Mouse (Mus musculus) c-Kit-positive CD71-negative TER-119-negative erythroid progenitor cells, embryonic 14.5 days (primary cell): ENCODE data around the gene Lrrc71.
A peak's percentile ranks its signal among the peaks of the same experiment; 100 is the strongest.

Source experiments
- DNase-seq: peaks from one replicate; pipeline ENCODE4 v3.0.0-alpha.2; 2013; ENCODE audit warnings: low read depth

Lrrc71 gene

DNA sequence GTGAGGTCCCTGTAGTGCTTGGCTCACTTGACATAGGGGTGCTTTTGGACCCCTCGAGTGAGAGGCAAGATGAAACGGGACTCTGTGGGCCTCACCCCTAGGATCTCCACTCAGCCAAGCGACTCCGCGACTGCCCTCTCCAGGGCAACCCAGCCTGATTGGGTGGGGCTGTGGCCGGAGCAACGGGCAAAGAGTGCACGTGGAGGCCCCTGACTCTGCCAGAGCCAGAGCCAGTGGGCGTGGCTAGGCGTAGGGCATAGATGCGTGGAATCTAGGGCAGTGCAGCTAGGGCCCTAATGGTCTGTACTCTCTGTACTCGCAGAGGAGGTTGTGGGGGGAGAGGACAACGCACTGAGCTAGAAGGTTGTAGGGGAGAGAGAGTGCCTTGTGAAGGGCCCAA is at the start of gene Lrrc71:
Gene Lrrc71, minus strand, starts transcription at position 195 of the 400 bp plus-strand sequence.
- no peak for DNase-seq

DNA sequence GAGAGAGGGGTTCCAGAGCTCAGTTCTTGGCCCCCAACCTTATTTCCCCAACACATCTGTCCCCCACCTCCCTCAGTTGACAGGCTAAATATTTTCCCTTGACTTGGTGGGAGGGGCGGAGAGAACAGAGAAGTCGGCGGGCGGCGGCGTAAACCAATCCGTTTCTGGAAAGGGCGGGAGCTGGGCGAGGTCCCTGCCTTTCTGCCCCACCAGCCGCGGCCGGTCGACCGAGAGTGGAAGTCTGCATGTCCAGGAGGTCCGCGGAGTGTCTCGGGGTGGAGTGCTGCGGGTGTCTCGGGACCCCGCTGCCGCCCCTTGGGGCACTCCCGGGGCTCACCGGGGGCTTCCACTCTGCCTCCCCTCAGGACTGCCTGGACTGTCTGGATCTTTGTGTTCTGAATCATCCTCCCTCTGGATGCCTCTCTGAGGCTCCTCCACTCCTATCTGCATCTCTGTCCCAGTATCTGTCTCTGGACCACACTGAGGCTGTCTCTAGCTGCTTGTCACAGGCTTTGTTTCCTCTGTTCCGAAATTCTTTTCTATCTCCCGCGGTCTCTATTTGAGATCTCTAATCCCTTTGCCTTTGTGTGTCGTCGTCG is 48.4 kb upstream of the Lrrc71 start, which contains the start of gene Insrr:
Gene Insrr, plus strand, starts transcription at position 216 of the 599 bp plus-strand sequence.
- DNase-seq, result no peak

DNA sequence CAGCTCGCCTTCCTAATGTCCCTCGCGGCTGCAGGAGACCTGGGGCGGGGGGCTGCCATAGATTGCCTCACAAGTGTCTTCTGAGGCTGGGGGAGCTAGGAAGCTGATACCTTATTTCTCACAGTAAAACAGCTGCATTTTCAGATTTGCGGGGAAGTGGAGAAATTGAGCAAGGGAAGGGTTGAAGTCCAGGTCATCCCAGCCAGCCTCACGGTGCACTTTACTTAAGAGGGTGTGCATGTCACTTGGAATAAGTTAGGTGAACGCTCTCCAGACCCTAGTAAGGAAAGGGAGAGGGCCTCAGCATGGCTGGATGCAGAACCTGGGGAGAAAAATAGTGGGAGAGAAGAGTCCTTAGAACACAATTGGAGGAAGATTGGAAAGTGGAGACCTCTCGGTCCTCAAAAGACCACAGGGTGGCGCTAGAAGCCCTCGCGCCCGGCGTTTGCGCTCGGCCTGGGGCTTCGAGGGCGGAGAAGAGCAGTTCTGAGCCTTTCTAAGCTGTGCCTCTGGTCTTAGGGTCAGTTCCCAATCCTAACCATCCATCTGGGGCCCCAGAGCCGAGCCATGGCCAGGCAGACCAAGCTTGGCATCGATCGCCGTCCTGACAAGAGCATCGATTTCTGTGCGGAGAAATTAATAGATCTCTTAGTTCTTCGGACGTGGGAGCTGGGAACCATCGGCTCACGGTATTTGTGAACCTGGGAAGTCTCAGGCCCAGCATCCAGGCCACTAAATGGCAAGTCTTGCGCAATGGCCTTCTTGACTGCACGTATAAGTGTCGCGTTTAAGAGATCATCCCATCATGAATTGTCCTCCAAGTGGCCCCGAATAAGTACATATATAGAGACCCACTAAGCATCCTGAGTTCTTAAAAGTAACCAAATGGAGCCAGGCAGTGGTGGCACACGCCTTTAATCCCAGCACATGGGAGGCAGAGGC is 47.2 kb upstream of the Lrrc71 start:
- DNase-seq, result peak; percentile 54

DNA sequence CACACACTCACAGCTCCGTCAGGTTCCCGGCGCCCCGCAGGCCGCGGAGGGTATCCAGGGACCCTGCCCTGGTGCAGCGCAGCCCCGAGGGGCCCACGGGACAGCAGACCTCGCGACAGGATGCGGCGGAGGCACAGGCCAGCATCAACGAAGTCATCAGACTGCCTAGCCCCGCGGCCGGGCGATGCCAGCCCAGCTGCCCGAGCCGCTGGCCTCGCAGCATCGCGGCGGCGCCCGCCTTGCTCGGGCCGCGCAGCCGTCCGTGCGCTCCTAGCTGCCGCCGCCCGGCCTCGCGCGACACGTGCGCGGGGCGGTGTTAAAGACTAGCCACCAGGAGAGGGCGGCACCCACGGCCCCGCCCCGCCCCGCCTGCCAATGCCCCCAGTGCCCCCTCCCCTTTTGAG is 46.5 kb upstream of the Lrrc71 start, which contains the start of gene Ntrk1:
Gene Ntrk1, minus strand, starts transcription at position 241 of the 404 bp plus-strand sequence.
- DNase-seq, result no peak

DNA sequence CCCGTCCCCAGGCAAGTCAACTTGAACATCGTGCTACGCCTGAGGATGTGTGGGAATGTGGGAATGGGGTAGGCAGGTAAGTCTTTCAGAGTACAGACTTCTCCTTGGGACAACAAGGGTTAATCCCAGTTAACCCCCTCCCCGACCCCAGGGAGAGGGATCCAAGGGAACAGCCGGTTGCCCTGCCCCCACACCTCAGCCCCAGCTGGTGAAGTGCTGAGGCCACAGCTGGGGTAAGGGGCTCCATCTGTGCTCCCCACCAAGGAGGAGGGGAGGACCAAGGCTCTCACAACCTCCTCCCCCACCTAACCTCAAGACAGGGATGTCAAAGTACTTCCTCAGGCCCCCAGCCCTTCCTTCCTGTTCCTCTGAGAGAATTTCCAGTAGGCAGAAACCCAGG is 41.3 kb upstream of the Lrrc71 start:
- DNase-seq, result no peak

DNA sequence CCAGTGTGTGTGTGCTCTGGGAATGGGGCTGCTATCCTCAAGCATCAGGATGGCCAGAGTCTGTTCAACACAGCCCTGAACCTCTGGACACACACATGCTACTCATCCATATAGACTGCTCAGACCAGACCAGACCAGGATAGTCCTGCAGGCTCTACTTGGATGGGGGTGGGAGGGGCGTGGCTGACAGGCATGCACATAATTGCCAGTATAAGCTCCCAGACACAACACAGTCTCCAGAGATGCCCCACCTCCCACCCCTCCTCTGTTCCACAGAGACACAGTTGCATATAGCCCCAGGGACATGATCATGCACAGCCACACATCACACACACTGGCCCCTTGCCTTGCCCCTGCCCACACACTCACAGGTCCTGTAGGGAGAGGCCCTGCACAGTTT is 40.8 kb upstream of the Lrrc71 start:
- DNase-seq, result no peak

DNA sequence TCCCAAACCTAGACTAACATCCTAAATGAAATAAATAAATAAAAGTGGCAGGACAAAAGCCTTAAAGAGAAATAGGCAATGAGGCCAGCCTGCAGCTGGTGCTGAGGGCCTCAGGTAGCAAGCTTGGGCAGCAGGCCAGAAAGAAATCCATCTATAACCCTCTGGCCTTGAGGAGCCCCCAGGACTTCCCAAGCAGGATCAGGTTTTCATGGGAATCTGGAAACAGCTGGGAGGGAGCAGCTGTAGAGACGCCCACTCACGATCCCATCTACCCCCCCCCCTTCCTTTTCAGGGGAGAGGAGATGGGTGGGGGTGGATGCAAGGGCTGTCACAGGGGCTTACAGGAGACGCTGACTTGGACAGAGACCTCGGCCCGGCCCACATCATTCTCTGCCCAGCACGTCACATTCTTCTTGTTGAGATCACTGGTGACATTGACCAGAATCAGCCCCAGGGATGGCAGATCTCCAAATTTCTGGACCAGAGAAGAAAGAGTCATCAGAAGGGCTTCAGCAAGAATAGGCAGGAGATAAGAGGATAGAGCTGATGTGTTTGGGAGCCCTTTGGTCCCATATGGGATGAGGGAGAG is 37.3 kb upstream of the Lrrc71 start:
- no peak for DNase-seq

DNA sequence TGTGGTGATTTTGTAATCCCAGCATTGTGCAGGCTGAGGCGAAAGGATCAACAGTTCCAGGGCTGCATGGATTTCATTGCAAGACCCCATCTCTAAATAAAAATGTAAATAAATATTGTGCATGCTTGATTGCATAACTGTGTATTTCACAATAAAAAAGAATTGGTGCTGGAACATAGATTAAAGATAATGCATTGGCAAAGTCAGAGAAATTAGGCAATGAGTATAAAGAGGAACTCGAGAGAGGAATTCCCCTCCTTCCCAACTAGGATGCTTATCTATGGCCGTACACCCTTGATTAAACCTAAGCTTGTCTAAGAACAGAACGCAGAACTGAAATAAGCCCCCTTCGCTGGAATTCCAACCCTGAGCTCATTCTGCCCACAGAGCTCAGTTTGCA is 36.7 kb upstream of the Lrrc71 start:
- no peak for DNase-seq

DNA sequence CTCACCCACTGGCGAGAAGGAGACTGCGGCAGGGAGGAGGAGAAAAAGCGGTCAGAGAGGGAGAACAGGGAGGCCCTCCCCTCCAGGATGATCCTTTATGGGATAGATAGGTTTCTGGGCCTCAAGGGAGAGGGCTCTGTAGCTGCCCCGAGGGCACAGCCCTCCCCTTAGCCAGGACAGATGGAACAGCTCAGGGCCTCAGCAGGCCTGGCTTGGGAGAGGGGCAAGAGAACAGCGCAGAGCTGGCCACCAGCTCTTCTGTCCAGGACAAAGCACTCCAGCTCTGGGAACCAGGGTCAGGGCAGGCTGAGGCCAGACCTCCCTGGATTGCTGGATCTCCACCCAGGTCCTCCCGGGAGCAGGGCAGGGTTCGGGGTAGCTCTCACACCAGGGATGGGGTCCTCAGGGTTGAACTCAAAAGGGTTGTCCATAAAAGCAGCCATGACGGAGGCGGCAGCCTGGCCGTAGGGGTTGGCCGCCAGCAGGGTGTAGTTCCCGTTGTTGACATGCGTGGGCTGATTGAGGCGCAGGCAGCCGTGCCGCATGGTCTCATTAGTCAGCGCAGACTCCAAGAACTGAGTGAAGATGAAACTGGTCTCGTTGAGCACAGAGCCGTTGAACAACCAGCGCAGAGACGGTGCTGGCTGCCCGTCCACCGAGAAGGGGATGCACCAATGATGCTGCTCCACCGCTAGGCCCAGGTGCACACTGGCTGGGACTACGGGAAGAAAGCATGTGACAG is 35.0 kb upstream of the Lrrc71 start:
- no peak for DNase-seq

DNA sequence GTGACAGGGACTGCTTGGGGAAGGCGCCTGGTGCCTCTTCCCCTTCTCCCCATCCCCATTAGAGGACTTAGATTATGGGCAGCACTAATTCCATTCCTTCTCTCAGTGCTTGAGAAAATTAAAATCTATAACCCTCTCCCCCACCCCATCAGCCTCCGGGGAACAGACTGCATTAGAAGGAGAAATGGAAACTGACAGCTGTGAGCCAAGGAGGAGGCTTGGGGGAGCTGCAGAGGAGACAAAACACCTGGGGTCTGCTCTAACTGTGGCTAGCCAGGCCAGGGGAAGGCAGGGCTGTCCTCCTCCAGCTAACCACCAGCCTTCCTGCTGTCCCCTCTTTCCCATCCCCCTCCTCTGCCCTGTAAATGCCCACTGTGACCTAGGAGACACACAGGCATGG is 30.7 kb upstream of the Lrrc71 start:
- DNase-seq, result no peak

DNA sequence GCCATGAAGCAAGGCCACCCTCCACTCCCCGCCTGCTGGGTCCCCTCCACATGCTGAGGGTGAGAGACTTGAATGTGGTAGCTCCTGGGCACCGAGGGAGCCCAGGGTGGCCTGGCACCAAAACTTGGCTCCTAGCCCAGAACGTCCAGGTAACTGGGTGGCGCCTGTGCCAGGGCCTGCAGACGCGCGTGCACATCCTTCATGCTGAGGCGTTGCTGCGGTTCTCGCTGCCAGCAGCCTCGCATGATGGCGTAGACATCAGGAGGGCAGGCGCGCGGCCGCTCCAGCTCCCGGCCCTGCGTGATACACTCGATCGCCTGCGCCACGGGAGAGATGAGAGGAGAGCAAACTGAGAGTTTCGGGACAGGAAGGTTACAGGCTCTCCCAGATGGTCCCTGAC is 29.9 kb upstream of the Lrrc71 start:
- DNase-seq, result no peak

DNA sequence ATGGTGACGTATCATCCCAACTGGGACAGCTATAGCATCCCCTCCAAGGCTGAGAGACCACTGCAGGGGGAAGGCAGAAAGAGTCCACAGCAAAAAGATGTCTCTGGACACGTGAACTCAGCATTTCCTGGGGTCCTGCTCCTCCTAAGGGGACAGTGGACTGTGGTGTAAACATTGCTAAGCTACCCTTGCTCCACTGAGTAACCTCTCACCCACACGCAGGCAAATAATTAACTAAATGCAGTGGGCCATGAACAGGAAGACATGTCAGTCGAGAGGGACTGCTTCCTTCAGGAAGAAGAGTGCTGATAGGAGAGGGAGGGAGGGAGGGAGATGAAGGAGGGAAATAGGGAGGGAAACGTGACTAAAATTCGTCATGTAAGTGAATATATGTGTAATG is 22.7 kb upstream of the Lrrc71 start:
- no peak for DNase-seq

DNA sequence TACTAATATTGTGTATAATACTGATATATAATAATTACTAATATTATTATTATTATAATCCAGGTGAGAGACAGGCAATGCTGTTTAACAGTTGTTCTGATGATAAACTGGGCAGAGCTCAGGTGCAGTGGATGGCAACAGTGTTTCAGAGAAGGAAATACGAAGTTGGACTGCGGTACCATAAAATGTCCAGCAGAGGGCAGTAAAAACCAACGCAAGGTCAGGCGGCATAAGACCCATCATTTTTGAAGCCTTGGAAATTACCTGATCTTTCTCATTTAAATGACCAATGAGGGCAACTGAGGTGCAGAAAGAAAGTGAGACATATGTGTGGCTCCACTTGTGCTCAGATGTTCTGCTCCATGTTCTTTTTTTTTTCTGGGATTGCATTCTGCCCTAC is 21.9 kb upstream of the Lrrc71 start:
- peak; percentile 58 for DNase-seq

DNA sequence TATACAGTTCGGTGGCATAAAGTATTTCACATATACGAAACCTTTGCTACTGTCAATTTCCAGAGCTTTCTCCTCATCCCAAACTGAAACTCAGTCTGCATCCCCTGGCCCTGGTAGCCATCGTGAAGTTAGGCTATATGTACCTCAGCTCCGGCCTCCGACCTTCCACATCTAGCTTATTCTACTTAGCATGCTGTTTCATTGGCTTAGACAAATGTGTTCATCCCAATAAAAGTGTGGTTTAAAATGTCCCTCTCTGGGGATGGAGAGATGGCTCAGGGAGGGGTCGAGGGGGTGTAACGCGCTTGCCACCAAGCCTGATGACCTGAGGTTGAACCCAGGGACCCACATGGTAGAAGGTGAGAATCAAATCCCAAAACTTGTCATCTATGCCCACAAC is 21.1 kb upstream of the Lrrc71 start:
- DNase-seq, result no peak

DNA sequence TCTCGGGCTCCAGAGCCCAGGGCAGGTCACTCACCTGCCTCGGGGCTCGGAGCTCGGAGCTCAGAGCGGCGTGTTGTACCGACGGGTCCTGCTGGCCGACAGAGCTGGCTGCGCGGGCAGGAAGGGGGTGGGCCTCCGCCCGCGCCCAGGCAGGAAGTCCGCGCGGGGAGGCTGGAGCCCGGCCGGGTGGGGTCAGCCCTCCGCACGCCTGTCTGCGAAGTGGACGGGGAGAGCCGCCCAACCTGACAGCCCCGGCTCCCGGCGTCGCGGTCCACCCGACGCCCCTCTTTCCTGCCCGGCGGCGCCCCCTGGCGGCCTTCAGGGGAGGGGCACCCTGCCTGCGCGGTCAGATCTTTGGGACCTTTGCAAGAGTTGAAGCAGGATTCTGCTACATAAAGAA is 20.4 kb upstream of the Lrrc71 start:
- DNase-seq, result peak; percentile 59

DNA sequence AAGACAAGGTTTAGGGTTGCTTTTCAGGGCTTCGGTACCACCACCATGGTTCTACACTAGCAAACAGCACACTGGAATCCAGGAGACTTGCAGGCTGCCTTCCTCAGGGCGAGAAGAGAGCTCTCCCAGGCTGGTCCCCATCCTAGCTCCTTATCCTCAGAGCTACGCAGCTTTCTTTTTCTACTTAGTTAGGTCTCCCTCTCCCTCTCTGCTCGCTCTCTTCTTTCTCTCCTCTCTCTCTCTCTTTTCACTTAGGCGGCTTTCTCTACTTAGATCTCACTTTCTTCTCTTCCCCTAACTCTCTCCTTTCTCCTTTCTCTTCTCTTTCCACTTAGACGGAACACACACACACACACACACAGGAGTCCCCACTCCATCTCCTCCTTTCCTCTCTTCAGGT is 20.0 kb upstream of the Lrrc71 start:
- no peak for DNase-seq

DNA sequence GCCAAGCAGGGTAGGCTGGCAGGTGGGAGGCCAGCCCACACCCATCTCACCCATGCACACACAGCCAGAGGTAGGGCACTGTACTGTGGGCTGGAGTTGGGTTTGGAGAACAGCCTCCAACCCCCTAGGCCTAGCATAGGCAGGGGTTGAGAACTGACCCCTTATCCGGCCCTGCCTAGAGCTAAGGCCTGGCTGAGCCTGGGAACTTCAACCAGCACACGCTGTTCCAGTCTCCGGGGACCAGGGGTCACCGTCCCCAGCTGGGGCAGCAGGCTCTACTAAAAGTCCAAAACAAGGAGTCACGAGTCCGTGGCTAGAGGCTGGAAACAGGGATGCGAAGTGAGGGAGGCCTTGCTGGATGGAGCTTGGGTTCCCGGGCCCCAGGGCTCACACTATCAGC is 19.3 kb upstream of the Lrrc71 start:
- DNase-seq, result no peak

DNA sequence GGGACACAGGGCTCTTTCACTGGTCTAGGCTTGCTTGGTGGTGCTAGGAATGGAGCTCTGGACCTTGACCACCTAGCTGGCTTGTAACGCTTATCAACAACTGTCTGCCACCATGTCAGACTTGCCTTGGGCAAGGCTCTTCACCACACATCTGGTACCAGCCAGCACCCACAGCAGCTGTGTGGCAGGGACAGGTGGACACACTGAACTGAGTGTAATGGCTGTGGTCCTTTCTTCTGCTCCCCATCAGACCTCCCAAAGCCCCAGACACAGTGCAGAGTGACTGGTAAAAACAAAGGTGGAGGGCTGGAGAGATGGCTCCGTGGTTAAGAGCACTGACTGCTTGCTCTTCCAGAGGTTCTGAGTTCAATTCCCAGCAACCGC is 17.9 kb upstream of the Lrrc71 start:
- no peak for DNase-seq

DNA sequence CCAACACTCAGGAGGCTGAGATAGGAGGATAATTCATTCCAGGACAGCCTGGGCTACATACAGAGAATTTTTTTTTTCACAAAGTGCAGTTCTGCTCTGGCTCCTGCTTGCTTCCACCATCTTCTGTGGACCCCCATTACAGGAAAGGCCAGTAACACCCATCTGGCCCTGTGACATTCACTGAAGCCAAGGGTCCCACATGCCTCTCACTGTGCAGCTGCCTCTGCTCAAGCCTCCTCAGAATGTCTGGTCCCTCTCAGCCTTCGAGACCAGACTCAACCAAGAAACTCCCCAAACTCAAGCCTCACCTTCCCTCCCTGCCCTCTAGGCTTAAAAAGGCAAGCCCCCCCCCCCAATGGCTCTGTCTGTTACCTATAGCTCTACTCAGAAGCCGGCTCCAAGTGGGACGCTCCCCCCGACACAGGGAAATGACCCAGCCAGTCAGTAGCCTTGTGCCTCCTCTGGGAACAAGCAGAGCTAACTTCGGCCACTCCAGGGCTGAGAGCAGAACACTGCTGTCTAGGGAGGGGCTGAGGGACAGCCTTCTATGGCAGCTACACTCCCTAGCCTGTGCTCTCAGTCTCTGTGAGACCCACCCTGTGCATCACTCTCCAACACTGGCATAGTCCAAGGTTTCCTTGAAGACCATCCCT is 17.3 kb upstream of the Lrrc71 start:
- DNase-seq, result no peak

DNA sequence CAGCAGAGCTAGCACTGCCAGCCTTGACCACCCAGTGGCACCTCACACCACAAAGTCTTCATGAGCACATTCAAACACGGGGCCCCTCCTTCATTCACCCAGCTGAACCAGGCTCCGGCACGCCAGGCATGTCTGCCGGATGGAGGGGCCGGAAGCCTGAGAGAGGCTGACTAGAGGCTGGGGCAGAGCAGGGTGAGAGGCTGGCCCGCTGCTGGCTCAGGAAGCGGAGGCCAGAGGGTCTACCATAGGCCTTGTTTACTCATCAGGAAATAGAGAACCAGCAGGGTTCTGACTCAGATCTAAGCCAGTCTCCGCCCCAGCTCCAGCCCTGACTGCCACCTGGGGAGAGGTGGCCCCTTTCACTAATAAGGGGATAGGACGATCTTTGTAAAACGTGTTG is 16.7 kb upstream of the Lrrc71 start:
- DNase-seq, result peak; percentile 63

DNA sequence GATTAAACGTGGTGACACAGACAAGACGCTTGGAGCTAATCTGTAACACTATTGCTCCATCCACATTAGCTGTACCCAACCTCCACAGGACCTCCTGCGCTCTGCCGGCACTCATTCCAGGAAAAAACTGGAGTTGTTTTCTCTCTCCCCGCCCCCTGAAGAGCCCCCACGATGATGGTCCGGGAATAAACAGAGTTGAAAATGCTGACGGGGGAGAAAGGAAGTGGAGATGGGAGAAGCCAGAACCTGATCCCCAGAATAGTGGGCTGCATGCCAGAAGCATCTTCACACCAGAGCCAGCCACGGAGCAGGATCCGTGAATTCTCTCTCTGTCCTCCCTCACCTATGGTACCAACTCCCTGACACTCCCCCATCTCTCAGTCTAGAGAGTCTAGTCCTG is 16.1 kb upstream of the Lrrc71 start:
- no peak for DNase-seq
